24 mouse cellular contexts compared by ENCODE assay signal in the genomic region with DNA sequence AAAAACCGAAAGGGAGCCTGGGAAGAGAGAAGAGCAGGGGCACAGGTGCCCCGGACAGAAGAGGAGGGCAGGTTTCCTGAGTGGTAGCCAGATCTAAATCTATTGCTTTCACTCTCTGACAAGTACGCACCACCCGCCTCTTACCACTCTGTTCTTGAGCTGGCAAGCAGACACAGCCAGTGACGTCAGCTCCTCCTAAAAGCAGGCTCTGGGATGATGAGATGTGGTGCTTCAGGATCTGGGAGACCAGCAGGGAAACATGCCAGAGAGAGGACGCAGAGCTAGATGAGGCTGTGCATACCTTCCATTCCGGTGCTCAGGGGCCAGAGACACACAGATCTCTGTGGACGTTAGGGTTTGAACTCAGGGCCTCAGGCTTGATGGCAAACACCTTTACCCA. TPM values are rescaled to one million over a fixed set of nuclear protein-coding genes. Genes with fewer than 3 reads are reported as not detected.
DNase-seq lines count a peak whose midpoint lies in the region; ATAC-seq and TF ChIP-seq lines count a peak whose summit lies in the region.
"Had no signal": no experiment of that assay in that cellular context is flagged by ENCODE, and none has a peak within 500 bp of the region (broad histone marks: within the 10 kb centered on the region; RNA-seq: fewer than 3 reads in every experiment).

No protein-coding gene starts in this region.

- H3K9me3 ChIP-seq in lung, postnatal 0 days (ENCODE audit: low read length): no peaks in the 10 kb centered on the region
- H3K9me3 ChIP-seq: embryonic facial prominence, embryonic 13.5 days; heart, embryonic 15.5 days; hindbrain, embryonic 10.5 days; limb, embryonic 13.5 days; liver, embryonic 15.5 days had no signal

- WGBS in lung, postnatal 0 days: 72% methylated on average over 8 of the region's 8 CpGs

- no peak overlapping the region for H3K27ac ChIP-seq in lung, postnatal 0 days (ENCODE audit: low read length)
- H3K27ac ChIP-seq: embryonic facial prominence, embryonic 13.5 days; heart, adult 2 months; heart, embryonic 15.5 days; hindbrain, embryonic 10.5 days; limb, embryonic 13.5 days; liver, embryonic 15.5 days had no signal

- H3K9ac ChIP-seq in lung, postnatal 0 days (replicated peaks; ENCODE audit: low read depth): no peak overlapping the region
- H3K9ac ChIP-seq: embryonic facial prominence, embryonic 13.5 days; forebrain, postnatal 0 days; heart, embryonic 15.5 days; limb, embryonic 13.5 days; liver, embryonic 15.5 days had no signal

- no peak overlapping the region for H3K4me3 ChIP-seq in lung, postnatal 0 days (ENCODE audit: low read depth, low read length)
- H3K4me3 ChIP-seq: embryonic facial prominence, embryonic 13.5 days; heart, adult 2 months; heart, embryonic 15.5 days; hindbrain, embryonic 10.5 days; limb, embryonic 13.5 days; liver, embryonic 15.5 days had no signal

- no peaks in the 10 kb centered on the region for H3K36me3 ChIP-seq in lung, postnatal 0 days (ENCODE audit: insufficient read depth, low read length)
- H3K36me3 ChIP-seq: embryonic facial prominence, embryonic 13.5 days; heart, embryonic 15.5 days; hindbrain, embryonic 10.5 days; limb, embryonic 13.5 days; liver, embryonic 15.5 days had no signal

- 0 out of 2 replicates have a peak, but pooled peaks cover 2% of the 10 kb centered on the region for H3K27me3 ChIP-seq in lung, postnatal 0 days (replicated peaks; ENCODE audit: insufficient read depth, low read length)
- H3K27me3 ChIP-seq: embryonic facial prominence, embryonic 13.5 days; heart, embryonic 15.5 days; limb, embryonic 13.5 days had no signal

- H3K4me1 ChIP-seq in lung, postnatal 0 days (ENCODE audit: insufficient read depth, low read depth, low read length): no peaks in the 10 kb centered on the region
- H3K4me1 ChIP-seq: liver, embryonic 15.5 days had no signal

- no peak for TF ChIP-seq CTCF in lung, postnatal 0 days (IDR thresholded peaks at IDR 0.05)

- no peak for TF ChIP-seq EP300 in lung, postnatal 0 days (IDR thresholded peaks at IDR 0.05)

- ATAC-seq in lung, postnatal 0 days: no peak
- ATAC-seq in erythroid progenitor cell, adult 5-6 weeks (replicated peaks; ENCODE audit: low FRiP score, poor library complexity, severe bottlenecking): no peak
- ATAC-seq: forebrain, postnatal 0 days; inflammation-experienced regulatory T-cells, adult 6 months had no signal

- intact Hi-C loops in left cerebral cortex, postnatal 25 days (cut with DNase I): loop anchor here (5.0 kb wide), 1 partner anchor 585 kb away; no protein-coding TSS in a partner anchor

- DNase-seq in lung, postnatal 36 days: peak; percentile 13
- no peak for DNase-seq in lung, postnatal 0 days (ENCODE audit: low spot score)
- peak; percentile 47 for DNase-seq in layer of hippocampus, adult 9-11 months
- DNase-seq in left cerebral cortex, postnatal 25 days (ENCODE audit: low spot score in 2 of 2): peak; percentile 26 to 87
- no peak for DNase-seq in adrenal gland, postnatal 36 days
- no peak for DNase-seq in adrenal gland, postnatal 4 days (ENCODE audit: low spot score in 2 of 2)
- DNase-seq: adrenal gland, adult 8-10 months; cerebellum, adult 2 months; forebrain, postnatal 0 days; gastrocnemius, postnatal 10 days; heart, adult 2 months; kidney, adult 8-10 months; kidney, postnatal 4 days; lung, postnatal 14 days; thymus, postnatal 25 days had no signal

- no peak overlapping the region for H3K4me2 ChIP-seq in lung, postnatal 0 days (replicated peaks; ENCODE audit: low read depth, low read length)
- H3K4me2 ChIP-seq: embryonic facial prominence, embryonic 13.5 days; heart, embryonic 15.5 days; limb, embryonic 13.5 days; liver, embryonic 15.5 days had no signal

RNA-seq across cellular contexts. Expression of gene Fbxw4, which starts 32.1 kb away (rescaled TPM):
- 2.9 and 4.6 TPM in 2 replicates for polyA plus RNA-seq in lung, postnatal 0 days (2015; fragmentation: Nextera tagmentation; extraction: Ambion mirVana)
- 10 to 100 TPM; 32.9 to 33.5 TPM for total RNA-seq in left cerebral cortex, postnatal 25 days (2021)
- total RNA-seq in adrenal gland, postnatal 36 days (2021): 10 to 100 TPM; 30.7 to 35.0 TPM
- total RNA-seq in erythroid progenitor cell, adult 5-6 weeks (2015; ENCODE audit: low replicate concordance): 20.5 and 26.4 TPM in 2 replicates
- total RNA-seq in erythroid progenitor cell, adult 5-6 weeks (2017; ENCODE audit: low replicate concordance): 22.2 and 23.4 TPM in 2 replicates
- total RNA-seq in adrenal gland, postnatal 4 days (2021): 10 to 100 TPM; 29.3 to 31.6 TPM

RNA-seq across cellular contexts. Expression of gene Fgf8, which starts 50.5 kb away (rescaled TPM):
- not detected in 2 replicates for polyA plus RNA-seq in lung, postnatal 0 days (2015; fragmentation: Nextera tagmentation; extraction: Ambion mirVana)
- total RNA-seq in left cerebral cortex, postnatal 25 days (2021): not detected
- not detected for total RNA-seq in adrenal gland, postnatal 36 days (2021)
- total RNA-seq in erythroid progenitor cell, adult 5-6 weeks (2015; ENCODE audit: low replicate concordance): not detected in 2 replicates
- total RNA-seq in erythroid progenitor cell, adult 5-6 weeks (2017; ENCODE audit: low replicate concordance): not detected in 2 replicates
- 1 to 10 TPM in 1 of 2 experiments, not detected in 1; 1.1 TPM for total RNA-seq in adrenal gland, postnatal 4 days (2021)
- total RNA-seq: adrenal gland, adult 8-10 months; gastrocnemius, postnatal 10 days; heart, adult 2 months had no signal
- polyA plus RNA-seq: cerebellum, adult 2 months; cortical plate, adult 2 months; heart, adult 2 months; inflammation-experienced regulatory T-cells, adult 6 months; liver, embryonic 15.5 days; stomach, embryonic 16.5 days had no signal

RNA-seq across cellular contexts. Expression of gene Npm3, which starts 57.2 kb away (rescaled TPM):
- polyA plus RNA-seq in lung, postnatal 0 days (2015; fragmentation: Nextera tagmentation; extraction: Ambion mirVana): 7.7 and 8.1 TPM in 2 replicates
- 1 to 10 TPM; 7.1 to 7.4 TPM for total RNA-seq in left cerebral cortex, postnatal 25 days (2021)
- 10 to 100 TPM; 31.7 to 38.0 TPM for total RNA-seq in adrenal gland, postnatal 36 days (2021)
- 5.4 and 6.8 TPM in 2 replicates for total RNA-seq in erythroid progenitor cell, adult 5-6 weeks (2015; ENCODE audit: low replicate concordance)
- total RNA-seq in erythroid progenitor cell, adult 5-6 weeks (2017; ENCODE audit: low replicate concordance): 1.1 and 16.3 TPM in 2 replicates
- 10 to 100 TPM; 38.4 to 42.9 TPM for total RNA-seq in adrenal gland, postnatal 4 days (2021)

Comparison
In these comparisons a context has a peak if more than half of its experiments do, and no peak if none do; other contexts are left out.
1. DNase-seq: peak in lung, postnatal 36 days (single experiment), layer of hippocampus, adult 9-11 months (single experiment) and left cerebral cortex, postnatal 25 days (2 of 2); none in lung, postnatal 0 days (single experiment), adrenal gland, postnatal 36 days (0 of 2) and adrenal gland, postnatal 4 days (0 of 2).